Mouse (Mus musculus): ENCODE measurements at regions not wholly inside any gene's neighbourhood (a gene's known extent, or its start where the extent isn't known, plus 50 kb on each side); places are given as distances from the start of the nearest gene placed in this dataset.
A peak's percentile ranks its signal among the peaks of the same experiment; 100 is the strongest.

DNA sequence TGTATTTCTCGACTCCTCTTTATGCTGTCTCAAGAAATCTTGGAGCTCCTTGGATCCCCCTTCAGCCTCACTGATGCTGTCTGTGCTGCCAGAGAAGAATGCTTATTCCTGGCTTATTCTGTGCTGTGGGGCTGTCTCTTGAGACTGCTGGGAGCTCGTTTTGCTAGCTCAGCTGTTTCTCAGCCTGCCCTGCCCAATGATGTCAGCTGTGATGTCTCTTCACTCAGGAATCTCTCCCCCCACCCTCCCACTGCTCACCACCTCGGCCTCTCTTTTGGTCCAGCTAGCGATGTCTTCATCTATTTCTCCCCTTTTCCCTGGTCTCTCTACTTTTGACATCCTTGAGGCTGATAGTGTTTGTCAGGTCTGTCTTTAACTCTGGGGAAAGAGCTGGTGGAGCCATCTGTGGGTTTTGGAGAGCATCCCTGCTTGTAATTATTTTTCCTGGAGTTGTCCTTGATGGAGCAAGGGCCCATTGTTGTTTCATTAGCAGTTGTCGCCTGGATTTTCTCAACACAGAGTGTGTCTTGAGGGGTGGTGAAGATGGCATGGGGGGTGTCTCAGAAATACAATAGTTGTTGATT lies 214.1 kb downstream of the En1 start:
- TF ChIP-seq POLR2A (IDR thresholded peaks at IDR 0.05; ENCODE audit: borderline replicate concordance, extremely low read depth, insufficient read depth, insufficient read length, poor library complexity, severe bottlenecking) = no peak
- no peak for TF ChIP-seq CTCF (IDR thresholded peaks at IDR 0.05; ENCODE audit: borderline replicate concordance, extremely low read depth, insufficient read depth, insufficient read length)
- peak; percentile 62 for DNase-seq (ENCODE audit: low read depth)

- peak; percentile 89 for DNase-seq (ENCODE audit: low read depth)
- TF ChIP-seq CTCF (IDR thresholded peaks at IDR 0.05; ENCODE audit: borderline replicate concordance, extremely low read depth, insufficient read depth, insufficient read length) = no peak
- no peak for TF ChIP-seq POLR2A (IDR thresholded peaks at IDR 0.05; ENCODE audit: borderline replicate concordance, extremely low read depth, insufficient read depth, insufficient read length, poor library complexity, severe bottlenecking)
These were observed 215.3 kb downstream of the En1 start for GRCm38 (mm10) chr1:120817563-120817962.

- TF ChIP-seq CTCF (IDR thresholded peaks at IDR 0.05; ENCODE audit: borderline replicate concordance, extremely low read depth, insufficient read depth, insufficient read length) (no peak), POLR2A (IDR thresholded peaks at IDR 0.05; ENCODE audit: borderline replicate concordance, extremely low read depth, insufficient read depth, insufficient read length, poor library complexity, severe bottlenecking) (no peak)
- no peak for DNase-seq (ENCODE audit: low read depth)
These were observed 229.8 kb downstream of the En1 start for GRCm38 (mm10) chr1:120831975-120832374.

GRCm38 (mm10) chr1:120842596-120842995 lies 240.4 kb downstream of the En1 start:
- DNase-seq (ENCODE audit: low read depth) = no peak
- no peak for TF ChIP-seq POLR2A (IDR thresholded peaks at IDR 0.05; ENCODE audit: borderline replicate concordance, extremely low read depth, insufficient read depth, insufficient read length, poor library complexity, severe bottlenecking)
- no peak for TF ChIP-seq CTCF (IDR thresholded peaks at IDR 0.05; ENCODE audit: borderline replicate concordance, extremely low read depth, insufficient read depth, insufficient read length)

DNA sequence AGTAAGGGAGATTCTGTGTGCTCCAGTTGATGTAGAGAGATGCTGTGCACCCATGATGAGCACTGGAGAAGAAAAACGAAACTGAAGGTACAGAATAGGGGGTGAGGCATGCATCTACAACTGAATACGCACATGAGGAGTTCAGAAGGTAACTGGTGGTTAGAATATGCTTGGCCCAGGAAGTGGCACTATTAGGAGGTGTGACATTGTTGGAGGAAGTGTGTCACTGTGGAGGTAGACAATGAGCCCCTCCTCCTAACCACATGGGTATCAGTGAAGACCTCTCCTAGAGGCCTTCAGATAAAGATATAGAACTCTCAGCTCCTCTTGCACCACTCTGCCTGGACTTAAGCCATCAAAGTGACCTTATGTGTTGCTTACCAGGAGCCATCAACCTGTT lies 243.9 kb downstream of the En1 start:
- no peak for TF ChIP-seq CTCF (IDR thresholded peaks at IDR 0.05; ENCODE audit: borderline replicate concordance, extremely low read depth, insufficient read depth, insufficient read length)
- TF ChIP-seq POLR2A (IDR thresholded peaks at IDR 0.05; ENCODE audit: borderline replicate concordance, extremely low read depth, insufficient read depth, insufficient read length, poor library complexity, severe bottlenecking) = no peak
- no peak for DNase-seq (ENCODE audit: low read depth)

- DNase-seq (ENCODE audit: low read depth) = peak; percentile 72
- TF ChIP-seq CTCF (IDR thresholded peaks at IDR 0.05; ENCODE audit: borderline replicate concordance, extremely low read depth, insufficient read depth, insufficient read length) = no peak
- TF ChIP-seq POLR2A (IDR thresholded peaks at IDR 0.05; ENCODE audit: borderline replicate concordance, extremely low read depth, insufficient read depth, insufficient read length, poor library complexity, severe bottlenecking) = no peak
These were observed 249.8 kb downstream of the En1 start for GRCm38 (mm10) chr1:120851860-120852503.

DNA sequence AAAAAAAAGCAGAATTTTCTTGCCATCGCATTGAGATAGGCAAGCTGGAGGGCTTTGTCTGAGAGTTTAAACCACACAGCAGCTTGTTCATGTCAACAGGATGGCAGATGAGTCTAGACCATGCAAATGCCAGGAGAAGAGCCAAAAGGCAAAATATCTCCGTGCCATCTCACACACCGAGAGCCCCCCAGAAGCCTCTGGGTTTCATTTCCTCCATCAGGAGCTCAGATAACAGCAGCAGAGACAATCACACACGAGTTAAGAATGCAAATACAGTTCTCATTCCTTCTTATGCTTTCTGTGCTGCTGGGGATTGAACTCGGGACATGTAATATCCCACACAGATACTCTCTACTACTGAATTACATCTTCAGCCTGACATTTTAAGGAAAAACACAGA lies 255.3 kb downstream of the En1 start:
- DNase-seq (ENCODE audit: low read depth) = no peak
- no peak for TF ChIP-seq POLR2A (IDR thresholded peaks at IDR 0.05; ENCODE audit: borderline replicate concordance, extremely low read depth, insufficient read depth, insufficient read length, poor library complexity, severe bottlenecking)
- no peak for TF ChIP-seq CTCF (IDR thresholded peaks at IDR 0.05; ENCODE audit: borderline replicate concordance, extremely low read depth, insufficient read depth, insufficient read length)

- no peak for DNase-seq (ENCODE audit: low read depth)
- no peak for TF ChIP-seq CTCF (IDR thresholded peaks at IDR 0.05; ENCODE audit: borderline replicate concordance, extremely low read depth, insufficient read depth, insufficient read length)
- no peak for TF ChIP-seq POLR2A (IDR thresholded peaks at IDR 0.05; ENCODE audit: borderline replicate concordance, extremely low read depth, insufficient read depth, insufficient read length, poor library complexity, severe bottlenecking)
These were observed 257.3 kb downstream of the En1 start for GRCm38 (mm10) chr1:120859546-120859945.

- peak; percentile 49 for DNase-seq (ENCODE audit: low read depth)
- peak; percentile 34; the same call in 1 of the 2 replicates for TF ChIP-seq CTCF (IDR thresholded peaks at IDR 0.05; ENCODE audit: borderline replicate concordance, extremely low read depth, insufficient read depth, insufficient read length)
- no peak for TF ChIP-seq POLR2A (IDR thresholded peaks at IDR 0.05; ENCODE audit: borderline replicate concordance, extremely low read depth, insufficient read depth, insufficient read length, poor library complexity, severe bottlenecking)
These were observed 270.3 kb downstream of the En1 start for GRCm38 (mm10) chr1:120872554-120872953.

- TF ChIP-seq POLR2A (IDR thresholded peaks at IDR 0.05; ENCODE audit: borderline replicate concordance, extremely low read depth, insufficient read depth, insufficient read length, poor library complexity, severe bottlenecking) (no peak), CTCF (IDR thresholded peaks at IDR 0.05; ENCODE audit: borderline replicate concordance, extremely low read depth, insufficient read depth, insufficient read length) (no peak)
- DNase-seq (ENCODE audit: low read depth) = peak; percentile 45
These were observed 280.8 kb downstream of the En1 start for GRCm38 (mm10) chr1:120882959-120883549.

GRCm38 (mm10) chr1:120883632-120884031 lies 281.4 kb downstream of the En1 start:
- peak; percentile 90 for DNase-seq (ENCODE audit: low read depth)

More at GRCm38 (mm10) chr1:120883632-120884031, 281.4 kb downstream of the En1 start:
- TF ChIP-seq CTCF (IDR thresholded peaks at IDR 0.05; ENCODE audit: borderline replicate concordance, extremely low read depth, insufficient read depth, insufficient read length) = no peak
- no peak for TF ChIP-seq POLR2A (IDR thresholded peaks at IDR 0.05; ENCODE audit: borderline replicate concordance, extremely low read depth, insufficient read depth, insufficient read length, poor library complexity, severe bottlenecking)
